Mouse (Mus musculus): Measurements from ENCODE around the gene Cdkal1. TPM values are rescaled to one million over a fixed set of nuclear protein-coding genes. Genes with fewer than 3 reads are reported as not detected.

Gene Cdkal1
- total and polyA plus RNA-seq, 3 experiments, result 3.9 to 30.3 (median 29.9) TPM

GRCm38 (mm10) chr13:29823906-29824305 is 31.6 kb downstream of the Cdkal1 start:
- H3K27me3 ChIP-seq (ENCODE audit: control insufficient read depth, insufficient read depth, low read length), result no peaks in the 10 kb centered on the region
- DNase-seq, result no peak
- 0 out of 2 replicates have a peak, but pooled peaks cover 2% of the 10 kb centered on the region for H3K4me1 ChIP-seq (ENCODE audit: control insufficient read depth, insufficient read depth, low read length)
- WGBS, result 66% methylated on average over 9 of the region's 9 CpGs
- H3K9ac ChIP-seq (ENCODE audit: low read depth, low read length), result no peak overlapping the region
- no peaks in the 10 kb centered on the region; the same call in none of the 2 replicates for H3K79me2 ChIP-seq (replicated peaks; ENCODE audit: control insufficient read depth, insufficient read depth, low read length)
- no peaks in the 10 kb centered on the region for H3K36me3 ChIP-seq (ENCODE audit: control insufficient read depth, insufficient read depth, low read length)
- no peak overlapping the region for H3K4me3 ChIP-seq
- TF ChIP-seq CTCF (IDR thresholded peaks at IDR 0.05), result 0 out of 2 replicates have a peak, but pooled peaks have one; percentile 17
- no peak for TF ChIP-seq POLR2A (IDR thresholded peaks at IDR 0.05; ENCODE audit: insufficient read depth, low read depth, low read length)
- no peak for TF ChIP-seq EP300 (IDR thresholded peaks at IDR 0.05; ENCODE audit: insufficient read depth, low read depth, low read length)
- no peak overlapping the region for H3K27ac ChIP-seq
- intact Hi-C loops (cut with DNase I), result no loop called here

GRCm38 (mm10) chr13:29823487-29823886 is 32.0 kb downstream of the Cdkal1 start:
- Histone ChIP-seq H3K9ac (ENCODE audit: low read depth, low read length) (no peak overlapping the region), H3K79me2 (replicated peaks; ENCODE audit: control insufficient read depth, insufficient read depth, low read length) (no peaks in the 10 kb centered on the region; the same call in none of the 2 replicates), H3K4me1 (ENCODE audit: control insufficient read depth, insufficient read depth, low read length) (0 out of 2 replicates have a peak, but pooled peaks cover 2% of the 10 kb centered on the region), H3K27ac (no peak overlapping the region), H3K36me3 (ENCODE audit: control insufficient read depth, insufficient read depth, low read length) (no peaks in the 10 kb centered on the region), H3K4me3 (no peak overlapping the region), H3K27me3 (ENCODE audit: control insufficient read depth, insufficient read depth, low read length) (no peaks in the 10 kb centered on the region)
- intact Hi-C loops (cut with DNase I), result no loop called here
- TF ChIP-seq CTCF (IDR thresholded peaks at IDR 0.05) (no peak), EP300 (IDR thresholded peaks at IDR 0.05; ENCODE audit: insufficient read depth, low read depth, low read length) (no peak), POLR2A (IDR thresholded peaks at IDR 0.05; ENCODE audit: insufficient read depth, low read depth, low read length) (no peak)
- WGBS, result 96% methylated on average over 8 of the region's 8 CpGs
- no peak for DNase-seq

- Histone ChIP-seq H3K9ac (ENCODE audit: low read depth, low read length) (no peak overlapping the region), H3K4me1 (ENCODE audit: control insufficient read depth, insufficient read depth, low read length) (no peaks in the 10 kb centered on the region), H3K4me3 (no peak overlapping the region), H3K27ac (no peak overlapping the region), H3K36me3 (ENCODE audit: control insufficient read depth, insufficient read depth, low read length) (no peaks in the 10 kb centered on the region), H3K27me3 (ENCODE audit: control insufficient read depth, insufficient read depth, low read length) (no peaks in the 10 kb centered on the region), H3K79me2 (replicated peaks; ENCODE audit: control insufficient read depth, insufficient read depth, low read length) (no peaks in the 10 kb centered on the region; the same call in 1 of the 2 replicates)
- intact Hi-C loops (cut with DNase I), result no loop called here
- 90% methylated on average over 9 of the region's 9 CpGs for WGBS
- TF ChIP-seq CTCF (IDR thresholded peaks at IDR 0.05) (no peak), POLR2A (IDR thresholded peaks at IDR 0.05; ENCODE audit: insufficient read depth, low read depth, low read length) (no peak), EP300 (IDR thresholded peaks at IDR 0.05; ENCODE audit: insufficient read depth, low read depth, low read length) (no peak)
- no peak for DNase-seq
Observed at GRCm38 (mm10) chr13:29819910-29820583, 35.4 kb downstream of the Cdkal1 start.

- Histone ChIP-seq H3K4me3 (no peak overlapping the region), H3K4me1 (ENCODE audit: control insufficient read depth, insufficient read depth, low read length) (no peaks in the 10 kb centered on the region), H3K27ac (no peak overlapping the region), H3K27me3 (ENCODE audit: control insufficient read depth, insufficient read depth, low read length) (no peaks in the 10 kb centered on the region), H3K9ac (ENCODE audit: low read depth, low read length) (no peak overlapping the region), H3K79me2 (replicated peaks; ENCODE audit: control insufficient read depth, insufficient read depth, low read length) (no peaks in the 10 kb centered on the region; the same call in 1 of the 2 replicates), H3K36me3 (ENCODE audit: control insufficient read depth, insufficient read depth, low read length) (no peaks in the 10 kb centered on the region)
- no peak for DNase-seq
- 93% methylated on average over 3 of the region's 3 CpGs for WGBS
- intact Hi-C loops (cut with DNase I), result no loop called here
- peak; percentile 52 for TF ChIP-seq CTCF (IDR thresholded peaks at IDR 0.05)
- TF ChIP-seq EP300 (IDR thresholded peaks at IDR 0.05; ENCODE audit: insufficient read depth, low read depth, low read length), result no peak
- no peak for TF ChIP-seq POLR2A (IDR thresholded peaks at IDR 0.05; ENCODE audit: insufficient read depth, low read depth, low read length)
Observed at GRCm38 (mm10) chr13:29819147-29819546, 36.3 kb downstream of the Cdkal1 start.

GRCm38 (mm10) chr13:29818314-29818713 is 37.2 kb downstream of the Cdkal1 start:
- H3K79me2 ChIP-seq (replicated peaks; ENCODE audit: control insufficient read depth, insufficient read depth, low read length), result no peaks in the 10 kb centered on the region; the same call in 1 of the 2 replicates
- WGBS, result 81% methylated on average over 2 of the region's 2 CpGs
- intact Hi-C loops (cut with DNase I), result no loop called here
- TF ChIP-seq POLR2A (IDR thresholded peaks at IDR 0.05; ENCODE audit: insufficient read depth, low read depth, low read length), result no peak
- no peak for TF ChIP-seq CTCF (IDR thresholded peaks at IDR 0.05)
- TF ChIP-seq EP300 (IDR thresholded peaks at IDR 0.05; ENCODE audit: insufficient read depth, low read depth, low read length), result no peak
- H3K27ac ChIP-seq, result no peak overlapping the region
- no peaks in the 10 kb centered on the region for H3K36me3 ChIP-seq (ENCODE audit: control insufficient read depth, insufficient read depth, low read length)
- H3K27me3 ChIP-seq (ENCODE audit: control insufficient read depth, insufficient read depth, low read length), result no peaks in the 10 kb centered on the region
- no peak for DNase-seq
- no peaks in the 10 kb centered on the region for H3K4me1 ChIP-seq (ENCODE audit: control insufficient read depth, insufficient read depth, low read length)
- no peak overlapping the region for H3K4me3 ChIP-seq
- no peak overlapping the region for H3K9ac ChIP-seq (ENCODE audit: low read depth, low read length)

GRCm38 (mm10) chr13:29810780-29811179 is 44.7 kb downstream of the Cdkal1 start:
- DNase-seq, result no peak
- no peak overlapping the region for H3K27ac ChIP-seq
- no peaks in the 10 kb centered on the region for H3K36me3 ChIP-seq (ENCODE audit: control insufficient read depth, insufficient read depth, low read length)
- no peak overlapping the region for H3K9ac ChIP-seq (ENCODE audit: low read depth, low read length)
- TF ChIP-seq EP300 (IDR thresholded peaks at IDR 0.05; ENCODE audit: insufficient read depth, low read depth, low read length), result no peak
- TF ChIP-seq CTCF (IDR thresholded peaks at IDR 0.05), result no peak
- TF ChIP-seq POLR2A (IDR thresholded peaks at IDR 0.05; ENCODE audit: insufficient read depth, low read depth, low read length), result no peak
- no peaks in the 10 kb centered on the region for H3K79me2 ChIP-seq (replicated peaks; ENCODE audit: control insufficient read depth, insufficient read depth, low read length)
- intact Hi-C loops (cut with DNase I), result no loop called here
- no peaks in the 10 kb centered on the region for H3K27me3 ChIP-seq (ENCODE audit: control insufficient read depth, insufficient read depth, low read length)
- no peak overlapping the region for H3K4me3 ChIP-seq
- WGBS, result 52% methylated on average over 4 of the region's 4 CpGs
- no peaks in the 10 kb centered on the region; the same call in 1 of the 2 replicates for H3K4me1 ChIP-seq (ENCODE audit: control insufficient read depth, insufficient read depth, low read length)
